Mouse (Mus musculus): ENCODE measurements at regions not wholly inside any gene's neighbourhood (a gene's known extent, or its start where the extent isn't known, plus 50 kb on each side); places are given as distances from the start of the nearest gene placed in this dataset.

GRCm38 (mm10) chr6:48209103-48209502 is 122.7 kb upstream of the Zfp746 start:
- TF ChIP-seq CTCF (IDR thresholded peaks at IDR 0.05; ENCODE audit: borderline replicate concordance, insufficient read depth, low read depth, low read length) (no peak), POLR2A (IDR thresholded peaks at IDR 0.05; ENCODE audit: borderline replicate concordance, insufficient read depth, low read length) (no peak)

All from cerebellum, adult 2 months (tissue).